Comparison of ENCODE assay signal across 15 mouse cellular contexts in the genomic region with DNA sequence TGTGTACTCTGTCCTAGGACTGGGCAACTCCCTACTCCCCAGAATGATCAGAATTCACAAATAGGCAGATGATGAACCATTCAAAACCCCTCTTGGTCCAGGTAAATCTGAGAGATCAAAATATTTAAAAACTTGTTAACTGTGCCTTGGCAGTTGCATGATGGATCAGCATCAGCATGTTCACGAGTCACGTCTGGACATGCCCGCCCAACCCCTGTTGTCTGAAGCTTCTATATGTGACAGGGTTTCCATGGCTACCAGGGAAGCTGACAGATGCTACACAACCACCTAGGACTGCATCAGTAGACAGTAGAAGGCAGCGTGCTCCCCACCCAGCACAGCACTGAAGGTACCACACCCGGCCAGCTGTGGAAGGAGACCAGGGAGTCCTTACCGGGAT. TPM values are rescaled to one million over a fixed set of nuclear protein-coding genes. Genes with fewer than 3 reads are reported as not detected.
A peak's percentile ranks its signal among the peaks of the same experiment; 100 is the strongest.
DNase-seq lines count a peak whose midpoint lies in the region; ATAC-seq lines count a peak whose summit lies in the region.
"Had no signal": no experiment of that assay in that cellular context is flagged by ENCODE, and none has a peak within 500 bp of the region (broad histone marks: within the 10 kb centered on the region; RNA-seq: fewer than 3 reads in every experiment).

No protein-coding gene starts in this region.

- H3K36me3 ChIP-seq in heart, embryonic 13.5 days = peaks cover 89% of the 10 kb centered on the region
- H3K36me3 ChIP-seq in neural tube, embryonic 13.5 days = peaks cover 70% of the 10 kb centered on the region
- peaks cover 62% of the 10 kb centered on the region for H3K36me3 ChIP-seq in forebrain, embryonic 13.5 days (ENCODE audit: poor library complexity, severe bottlenecking)
- H3K36me3 ChIP-seq in midbrain, embryonic 14.5 days (ENCODE audit: control insufficient read depth, insufficient read depth, low read length) = peaks cover 48% of the 10 kb centered on the region

- WGBS in heart, embryonic 13.5 days = 87% methylated on average over 6 of the region's 6 CpGs
- WGBS in neural tube, embryonic 13.5 days = 55% methylated on average over 6 of the region's 6 CpGs
- 70% methylated on average over 6 of the region's 6 CpGs for WGBS in forebrain, embryonic 13.5 days
- WGBS in midbrain, embryonic 14.5 days = 52% methylated on average over 6 of the region's 6 CpGs

- no peak for ATAC-seq in heart, embryonic 13.5 days (ENCODE audit: extremely low read depth, insufficient number of reproducible peaks, low FRiP score, low TSS enrichment)
- ATAC-seq in neural tube, embryonic 13.5 days (ENCODE audit: low read depth) = no peak
- no peak for ATAC-seq in forebrain, embryonic 13.5 days
- no peak for ATAC-seq in midbrain, embryonic 14.5 days (ENCODE audit: low FRiP score, low TSS enrichment)

- H3K4me2 ChIP-seq in heart, embryonic 13.5 days = no peak overlapping the region
- H3K4me2 ChIP-seq in neural tube, embryonic 13.5 days = no peak overlapping the region
- H3K4me2 ChIP-seq in forebrain, embryonic 13.5 days = no peak overlapping the region
- H3K4me2 ChIP-seq in midbrain, embryonic 14.5 days (ENCODE audit: low read length) = no peak overlapping the region

- no peak overlapping the region for H3K9ac ChIP-seq in heart, embryonic 13.5 days
- H3K9ac ChIP-seq in neural tube, embryonic 13.5 days = no peak overlapping the region
- H3K9ac ChIP-seq in forebrain, embryonic 13.5 days = no peak overlapping the region
- H3K9ac ChIP-seq in midbrain, embryonic 14.5 days (replicated peaks; ENCODE audit: low read length) = no peak overlapping the region

- no peaks in the 10 kb centered on the region for H3K9me3 ChIP-seq in heart, embryonic 13.5 days
- no peaks in the 10 kb centered on the region for H3K9me3 ChIP-seq in neural tube, embryonic 13.5 days
- H3K9me3 ChIP-seq in forebrain, embryonic 13.5 days (replicated peaks) = no peaks in the 10 kb centered on the region
- no peaks in the 10 kb centered on the region for H3K9me3 ChIP-seq in midbrain, embryonic 14.5 days (ENCODE audit: control insufficient read depth, low read length)
- H3K9me3 ChIP-seq: megakaryocyte, embryonic 14.5 days had no signal

- H3K4me3 ChIP-seq in heart, embryonic 13.5 days = no peak overlapping the region
- H3K4me3 ChIP-seq in neural tube, embryonic 13.5 days = no peak overlapping the region
- H3K4me3 ChIP-seq in forebrain, embryonic 13.5 days = no peak overlapping the region
- H3K4me3 ChIP-seq in midbrain, embryonic 14.5 days (replicated peaks; ENCODE audit: low read depth, low read length) = no peak overlapping the region
- H3K4me3 ChIP-seq: erythroblast, embryonic 14.5 days; megakaryocyte, embryonic 14.5 days had no signal

- no peaks in the 10 kb centered on the region for H3K4me1 ChIP-seq in heart, embryonic 13.5 days
- peaks cover 49% of the 10 kb centered on the region for H3K4me1 ChIP-seq in neural tube, embryonic 13.5 days (replicated peaks)
- H3K4me1 ChIP-seq in forebrain, embryonic 13.5 days = peaks cover 43% of the 10 kb centered on the region
- H3K4me1 ChIP-seq in midbrain, embryonic 14.5 days (ENCODE audit: control insufficient read depth, insufficient read depth, low read length) = peaks cover 28% of the 10 kb centered on the region; the same call in 1 of the 2 replicates

- H3K27ac ChIP-seq in heart, embryonic 13.5 days (replicated peaks) = peak overlapping the region; percentile 12; the same call in 1 of the 2 replicates
- peak overlapping the region; percentile 79; the same call in 1 of the 2 replicates for H3K27ac ChIP-seq in neural tube, embryonic 13.5 days (replicated peaks)
- peak overlapping the region; percentile 54 for H3K27ac ChIP-seq in forebrain, embryonic 13.5 days
- H3K27ac ChIP-seq in midbrain, embryonic 14.5 days (replicated peaks; ENCODE audit: low read depth, low read length) = peak overlapping the region; percentile 54; the same call in 1 of the 2 replicates

- no peak for DNase-seq in heart, adult 8-10 months (ENCODE audit: low spot score)
- no peak for DNase-seq in neural tube, embryonic 10.5 days (ENCODE audit: extremely low spot score, low spot score)
- DNase-seq in midbrain, embryonic 14.5 days = no peak
- DNase-seq in T-cell, adult 2 months (ENCODE audit: low spot score) = no peak
- no peak for DNase-seq in gastrocnemius, postnatal 25 days
- DNase-seq: adrenal gland, postnatal 10 days; cerebellum, postnatal 14 days; kidney, postnatal 10 days; lung, adult 18-20 months; thymus, adult 18-20 months had no signal

- no peaks in the 10 kb centered on the region for H3K27me3 ChIP-seq in heart, embryonic 13.5 days (replicated peaks)
- H3K27me3 ChIP-seq in neural tube, embryonic 13.5 days = no peaks in the 10 kb centered on the region
- no peaks in the 10 kb centered on the region for H3K27me3 ChIP-seq in forebrain, embryonic 13.5 days
- no peaks in the 10 kb centered on the region for H3K27me3 ChIP-seq in midbrain, embryonic 14.5 days (ENCODE audit: control insufficient read depth, insufficient read depth, low read length)

RNA-seq across cellular contexts. Expression of gene Slc37a3, which starts 28.5 kb away (rescaled TPM):
- polyA plus RNA-seq in heart, embryonic 13.5 days (2015; fragmentation: Nextera tagmentation; extraction: Ambion mirVana) = 33.0 and 34.4 TPM in 2 replicates
- total RNA-seq in heart, adult 8-10 months (2022) = 10 to 100 TPM; 18.9 to 25.0 (median 19.7) TPM
- 60.3 and 65.9 TPM in 2 replicates for polyA plus RNA-seq in neural tube, embryonic 13.5 days (2015; fragmentation: Nextera tagmentation; extraction: Ambion mirVana)
- polyA plus RNA-seq in forebrain, embryonic 13.5 days (2015; fragmentation: Nextera tagmentation; extraction: Ambion mirVana) = 53.5 and 56.3 TPM in 2 replicates
- 58.4 and 69.3 TPM in 2 replicates for polyA plus RNA-seq in midbrain, embryonic 14.5 days (2014; fragmentation: Nextera tagmentation; extraction: Ambion mirVana)
- total RNA-seq in gastrocnemius, postnatal 25 days (2021) = 10 to 100 TPM; 12.1 to 13.7 TPM

RNA-seq across cellular contexts. Expression of gene Rab19, which starts 32.0 kb away (rescaled TPM):
- polyA plus RNA-seq in heart, embryonic 13.5 days (2015; fragmentation: Nextera tagmentation; extraction: Ambion mirVana) = 0.41 and 0.84 TPM in 2 replicates
- under 1 TPM in 3 of 4 experiments, not detected in 1; 0.29 to 0.75 (median 0.44) TPM for total RNA-seq in heart, adult 8-10 months (2022)
- 0.44 TPM in 1 of 2 replicates, not detected in the other for polyA plus RNA-seq in neural tube, embryonic 13.5 days (2015; fragmentation: Nextera tagmentation; extraction: Ambion mirVana)
- 0.29 and 0.31 TPM in 2 replicates for polyA plus RNA-seq in forebrain, embryonic 13.5 days (2015; fragmentation: Nextera tagmentation; extraction: Ambion mirVana)
- 0.17 TPM in 1 of 2 replicates, not detected in the other for polyA plus RNA-seq in midbrain, embryonic 14.5 days (2014; fragmentation: Nextera tagmentation; extraction: Ambion mirVana)
- under 1 TPM in 1 of 2 experiments, not detected in 1; 0.21 TPM for total RNA-seq in gastrocnemius, postnatal 25 days (2021)
- polyA plus RNA-seq: erythroblast, embryonic 14.5 days had no signal

Comparison
In these comparisons a context has a peak if more than half of its experiments do, and no peak if none do; other contexts are left out.
1. H3K27ac ChIP-seq: peak in every context shown above with its lines; median percentile 79 in neural tube, embryonic 13.5 days; 54 in forebrain, embryonic 13.5 days; 54 in midbrain, embryonic 14.5 days; 12 in heart, embryonic 13.5 days.